Mouse (Mus musculus): ENCODE measurements around the gene Rnf225. TPM values are rescaled to one million over a fixed set of nuclear protein-coding genes. Genes with fewer than 3 reads are reported as not detected.

The Rnf225 gene
- polyA plus RNA-seq, 1 experiment from 2014 or later, result 0.67 TPM

GRCm38 (mm10) chr7:12949872-12950229 lies 22.6 kb downstream of the Rnf225 start:
- no peaks in the 10 kb centered on the region for H3K27me3 ChIP-seq (replicated peaks; ENCODE audit: control insufficient read depth, insufficient read depth, low read length)
- H3K4me2 ChIP-seq (ENCODE audit: low read length), result peak overlapping the region; percentile 95
- peak overlapping the region; percentile 62 for H3K4me3 ChIP-seq (replicated peaks; ENCODE audit: low read length)
- WGBS, result 15% methylated on average over 16 of the region's 16 CpGs
- H3K27ac ChIP-seq (ENCODE audit: low read length), result peak overlapping the region; percentile 80
- ATAC-seq, result 0 out of 2 replicates have a peak, but pooled peaks have one; percentile 2
- no peaks in the 10 kb centered on the region for H3K36me3 ChIP-seq (ENCODE audit: control insufficient read depth, insufficient read depth)
- peaks cover 10% of the 10 kb centered on the region for H3K4me1 ChIP-seq (replicated peaks; ENCODE audit: control insufficient read depth, insufficient read depth, low read length)
- H3K9ac ChIP-seq (replicated peaks; ENCODE audit: low read depth, low read length), result peak overlapping the region; percentile 67
- no peaks in the 10 kb centered on the region for H3K9me3 ChIP-seq (ENCODE audit: control insufficient read depth, low read length)

- Histone ChIP-seq H3K4me2 (ENCODE audit: low read length) (no peak overlapping the region), H3K9me3 (ENCODE audit: control insufficient read depth, low read length) (no peaks in the 10 kb centered on the region), H3K36me3 (ENCODE audit: control insufficient read depth, insufficient read depth) (no peaks in the 10 kb centered on the region), H3K27ac (ENCODE audit: low read length) (no peak overlapping the region), H3K27me3 (replicated peaks; ENCODE audit: control insufficient read depth, insufficient read depth, low read length) (no peaks in the 10 kb centered on the region), H3K4me1 (replicated peaks; ENCODE audit: control insufficient read depth, insufficient read depth, low read length) (peaks cover 4% of the 10 kb centered on the region), H3K4me3 (replicated peaks; ENCODE audit: low read length) (no peak overlapping the region), H3K9ac (replicated peaks; ENCODE audit: low read depth, low read length) (no peak overlapping the region)
- no peak for ATAC-seq
- 46% methylated on average over 3 of the region's 3 CpGs for WGBS
These were observed 27.7 kb downstream of the Rnf225 start for GRCm38 (mm10) chr7:12954896-12955295.

GRCm38 (mm10) chr7:12957511-12957910 lies 30.3 kb downstream of the Rnf225 start:
- ATAC-seq, result no peak
- Histone ChIP-seq H3K4me1 (replicated peaks; ENCODE audit: control insufficient read depth, insufficient read depth, low read length) (peaks cover 5% of the 10 kb centered on the region), H3K4me3 (replicated peaks; ENCODE audit: low read length) (no peak overlapping the region), H3K27me3 (replicated peaks; ENCODE audit: control insufficient read depth, insufficient read depth, low read length) (no peaks in the 10 kb centered on the region), H3K4me2 (ENCODE audit: low read length) (no peak overlapping the region), H3K36me3 (ENCODE audit: control insufficient read depth, insufficient read depth) (no peaks in the 10 kb centered on the region), H3K27ac (ENCODE audit: low read length) (no peak overlapping the region), H3K9ac (replicated peaks; ENCODE audit: low read depth, low read length) (no peak overlapping the region), H3K9me3 (ENCODE audit: control insufficient read depth, low read length) (no peaks in the 10 kb centered on the region)
- 70% methylated on average over 5 of the region's 5 CpGs for WGBS

GRCm38 (mm10) chr7:12958948-12959347 lies 31.7 kb downstream of the Rnf225 start:
- no peaks in the 10 kb centered on the region for H3K9me3 ChIP-seq (ENCODE audit: control insufficient read depth, low read length)
- no peak overlapping the region for H3K9ac ChIP-seq (replicated peaks; ENCODE audit: low read depth, low read length)
- peaks cover 5% of the 10 kb centered on the region for H3K4me1 ChIP-seq (replicated peaks; ENCODE audit: control insufficient read depth, insufficient read depth, low read length)
- no peak overlapping the region for H3K4me3 ChIP-seq (replicated peaks; ENCODE audit: low read length)
- 86% methylated on average over 4 of the region's 4 CpGs for WGBS
- H3K36me3 ChIP-seq (ENCODE audit: control insufficient read depth, insufficient read depth), result no peaks in the 10 kb centered on the region
- H3K4me2 ChIP-seq (ENCODE audit: low read length), result no peak overlapping the region
- no peak overlapping the region for H3K27ac ChIP-seq (ENCODE audit: low read length)
- no peak for ATAC-seq
- no peaks in the 10 kb centered on the region for H3K27me3 ChIP-seq (replicated peaks; ENCODE audit: control insufficient read depth, insufficient read depth, low read length)

GRCm38 (mm10) chr7:12959718-12960117 lies 32.5 kb downstream of the Rnf225 start:
- Histone ChIP-seq H3K27ac (ENCODE audit: low read length) (no peak overlapping the region), H3K9me3 (ENCODE audit: control insufficient read depth, low read length) (no peaks in the 10 kb centered on the region), H3K36me3 (ENCODE audit: control insufficient read depth, insufficient read depth) (no peaks in the 10 kb centered on the region), H3K4me2 (ENCODE audit: low read length) (no peak overlapping the region), H3K27me3 (replicated peaks; ENCODE audit: control insufficient read depth, insufficient read depth, low read length) (no peaks in the 10 kb centered on the region), H3K4me1 (replicated peaks; ENCODE audit: control insufficient read depth, insufficient read depth, low read length) (peaks cover 6% of the 10 kb centered on the region), H3K9ac (replicated peaks; ENCODE audit: low read depth, low read length) (no peak overlapping the region), H3K4me3 (replicated peaks; ENCODE audit: low read length) (no peak overlapping the region)
- WGBS, result 16% methylated on average over 4 of the region's 4 CpGs
- no peak for ATAC-seq

- Histone ChIP-seq H3K9ac (replicated peaks; ENCODE audit: low read depth, low read length) (peak overlapping the region; percentile 69), H3K27ac (ENCODE audit: low read length) (peak overlapping the region; percentile 92), H3K4me1 (replicated peaks; ENCODE audit: control insufficient read depth, insufficient read depth, low read length) (peaks cover 15% of the 10 kb centered on the region), H3K4me2 (ENCODE audit: low read length) (peak overlapping the region; percentile 61), H3K9me3 (ENCODE audit: control insufficient read depth, low read length) (no peaks in the 10 kb centered on the region), H3K36me3 (ENCODE audit: control insufficient read depth, insufficient read depth) (no peaks in the 10 kb centered on the region), H3K27me3 (replicated peaks; ENCODE audit: control insufficient read depth, insufficient read depth, low read length) (no peaks in the 10 kb centered on the region), H3K4me3 (replicated peaks; ENCODE audit: low read length) (peak overlapping the region; percentile 57)
- 1% methylated on average over 29 of the region's 29 CpGs for WGBS
- ATAC-seq, result peak; percentile 85
These were observed 34.4 kb downstream of the Rnf225 start for GRCm38 (mm10) chr7:12961511-12962141.

- no peaks in the 10 kb centered on the region for H3K27me3 ChIP-seq (replicated peaks; ENCODE audit: control insufficient read depth, insufficient read depth, low read length)
- peaks cover 13% of the 10 kb centered on the region for H3K36me3 ChIP-seq (ENCODE audit: control insufficient read depth, insufficient read depth)
- H3K4me1 ChIP-seq (replicated peaks; ENCODE audit: control insufficient read depth, insufficient read depth, low read length), result peaks cover 24% of the 10 kb centered on the region
- H3K4me2 ChIP-seq (ENCODE audit: low read length), result peak within 1 kb of the TSS; percentile 82
- peak within 1 kb of the TSS; percentile 70 for H3K4me3 ChIP-seq (replicated peaks; ENCODE audit: low read length)
- H3K9me3 ChIP-seq (ENCODE audit: control insufficient read depth, low read length), result no peaks in the 10 kb centered on the region
- ATAC-seq, result peak; percentile 92
- peak within 1 kb of the TSS; percentile 76 for H3K27ac ChIP-seq (ENCODE audit: low read length)
- 0% methylated on average over 23 of the region's 23 CpGs for WGBS
- peak within 1 kb of the TSS; percentile 85 for H3K9ac ChIP-seq (replicated peaks; ENCODE audit: low read depth, low read length)
These were observed 38.5 kb downstream of the Rnf225 start, which contains the start of gene Zfp324 for GRCm38 (mm10) chr7:12965678-12966091. Zfp324 (plus strand) TSS chr7:12965838.

GRCm38 (mm10) chr7:12966104-12966845 lies 39.1 kb downstream of the Rnf225 start:
- H3K4me1 ChIP-seq (replicated peaks; ENCODE audit: control insufficient read depth, insufficient read depth, low read length), result peaks cover 19% of the 10 kb centered on the region
- H3K27ac ChIP-seq (ENCODE audit: low read length), result peak overlapping the region; percentile 76
- H3K4me3 ChIP-seq (replicated peaks; ENCODE audit: low read length), result peak overlapping the region; percentile 70
- H3K4me2 ChIP-seq (ENCODE audit: low read length), result peak overlapping the region; percentile 82
- under 1% methylated on average over 26 of the region's 29 CpGs for WGBS
- no peaks in the 10 kb centered on the region for H3K9me3 ChIP-seq (ENCODE audit: control insufficient read depth, low read length)
- no peaks in the 10 kb centered on the region for H3K27me3 ChIP-seq (replicated peaks; ENCODE audit: control insufficient read depth, insufficient read depth, low read length)
- H3K9ac ChIP-seq (replicated peaks; ENCODE audit: low read depth, low read length), result peak overlapping the region; percentile 85
- ATAC-seq, result peak; percentile 41
- peaks cover 19% of the 10 kb centered on the region for H3K36me3 ChIP-seq (ENCODE audit: control insufficient read depth, insufficient read depth)

GRCm38 (mm10) chr7:12970906-12971305 lies 43.7 kb downstream of the Rnf225 start:
- H3K9ac ChIP-seq (replicated peaks; ENCODE audit: low read depth, low read length), result no peak overlapping the region
- no peak for ATAC-seq
- WGBS, result 96% methylated on average over 25 of the region's 25 CpGs
- no peak overlapping the region for H3K4me2 ChIP-seq (ENCODE audit: low read length)
- H3K4me3 ChIP-seq (replicated peaks; ENCODE audit: low read length), result no peak overlapping the region
- H3K27ac ChIP-seq (ENCODE audit: low read length), result no peak overlapping the region
- no peaks in the 10 kb centered on the region for H3K9me3 ChIP-seq (ENCODE audit: control insufficient read depth, low read length)
- peaks cover 22% of the 10 kb centered on the region for H3K36me3 ChIP-seq (ENCODE audit: control insufficient read depth, insufficient read depth)
- H3K4me1 ChIP-seq (replicated peaks; ENCODE audit: control insufficient read depth, insufficient read depth, low read length), result peaks cover 12% of the 10 kb centered on the region
- no peaks in the 10 kb centered on the region for H3K27me3 ChIP-seq (replicated peaks; ENCODE audit: control insufficient read depth, insufficient read depth, low read length)

Data from forebrain, embryonic 16.5 days (tissue).